Mouse (Mus musculus): Measurements from ENCODE around the gene Mboat2. TPM values are rescaled to one million over a fixed set of nuclear protein-coding genes. Genes with fewer than 3 reads are reported as not detected.
A peak's percentile ranks its signal among the peaks of the same experiment; 100 is the strongest.

Mboat2 gene
- polyA plus RNA-seq, 1 experiment from 2014 or later = 16.0 TPM

DNA sequence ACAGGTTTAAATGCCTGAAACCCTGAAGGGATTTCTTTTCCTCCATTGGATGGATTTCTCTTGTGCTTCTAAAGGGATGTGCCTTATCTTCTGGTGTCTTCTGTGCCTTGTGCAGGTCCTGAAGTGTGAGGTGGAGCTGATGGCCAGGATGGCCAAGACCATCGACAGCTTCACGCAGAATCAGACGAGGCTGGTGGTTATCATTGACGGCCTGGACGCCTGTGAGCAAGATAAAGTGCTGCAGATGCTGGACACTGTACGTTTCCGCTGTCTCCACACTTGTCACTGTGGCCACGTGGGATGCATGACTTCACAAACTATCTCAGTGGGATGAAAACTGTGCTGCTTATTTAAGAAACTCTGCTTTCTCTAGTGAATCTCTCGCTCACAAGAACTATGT is 179.3 kb downstream of the Mboat2 start:
- ATAC-seq (replicated peaks; ENCODE audit: low FRiP score) (peak; percentile 61; the same call in 1 of the 2 replicates), DNase-seq (ENCODE audit: low spot score) (no peak)
- H3K4me1 ChIP-seq (replicated peaks; ENCODE audit: control insufficient read depth, insufficient read depth, low read length) = peaks cover 10% of the 10 kb centered on the region
- H3K9ac ChIP-seq (ENCODE audit: low read depth, low read length) = no peak overlapping the region
- H3K27ac ChIP-seq (ENCODE audit: low read depth, low read length) = no peak overlapping the region
- no peaks in the 10 kb centered on the region for H3K27me3 ChIP-seq (replicated peaks; ENCODE audit: control insufficient read depth, insufficient read depth, low read length)
- H3K9me3 ChIP-seq (ENCODE audit: control insufficient read depth, low read length) = no peaks in the 10 kb centered on the region
- WGBS = 52% methylated on average over 9 of the region's 9 CpGs
- H3K4me2 ChIP-seq = no peak overlapping the region
- no peak overlapping the region for H3K4me3 ChIP-seq (ENCODE audit: low read depth, low read length)
- peaks cover 25% of the 10 kb centered on the region for H3K36me3 ChIP-seq (ENCODE audit: control insufficient read depth, insufficient read depth, low read length)

GRCm38 (mm10) chr12:25010416-25010815 is 179.7 kb downstream of the Mboat2 start:
- ATAC-seq (replicated peaks; ENCODE audit: low FRiP score) = no peak
- no peak for DNase-seq (ENCODE audit: low spot score)
- no peak overlapping the region for H3K27ac ChIP-seq (ENCODE audit: low read depth, low read length)
- no peaks in the 10 kb centered on the region for H3K9me3 ChIP-seq (ENCODE audit: control insufficient read depth, low read length)
- no peak overlapping the region for H3K9ac ChIP-seq (ENCODE audit: low read depth, low read length)
- H3K27me3 ChIP-seq (replicated peaks; ENCODE audit: control insufficient read depth, insufficient read depth, low read length) = no peaks in the 10 kb centered on the region
- 78% methylated on average over 1 of the region's 1 CpGs for WGBS
- no peak overlapping the region for H3K4me2 ChIP-seq
- no peak overlapping the region for H3K4me3 ChIP-seq (ENCODE audit: low read depth, low read length)
- peaks cover 11% of the 10 kb centered on the region for H3K4me1 ChIP-seq (replicated peaks; ENCODE audit: control insufficient read depth, insufficient read depth, low read length)
- H3K36me3 ChIP-seq (ENCODE audit: control insufficient read depth, insufficient read depth, low read length) = peaks cover 30% of the 10 kb centered on the region

GRCm38 (mm10) chr12:25011733-25012367 is 181.2 kb downstream of the Mboat2 start:
- Histone ChIP-seq H3K4me3 (ENCODE audit: low read depth, low read length) (no peak overlapping the region), H3K27ac (ENCODE audit: low read depth, low read length) (no peak overlapping the region), H3K4me1 (replicated peaks; ENCODE audit: control insufficient read depth, insufficient read depth, low read length) (peaks cover 11% of the 10 kb centered on the region), H3K4me2 (no peak overlapping the region), H3K9ac (ENCODE audit: low read depth, low read length) (no peak overlapping the region), H3K36me3 (ENCODE audit: control insufficient read depth, insufficient read depth, low read length) (peaks cover 37% of the 10 kb centered on the region), H3K27me3 (replicated peaks; ENCODE audit: control insufficient read depth, insufficient read depth, low read length) (no peaks in the 10 kb centered on the region), H3K9me3 (ENCODE audit: control insufficient read depth, low read length) (no peaks in the 10 kb centered on the region)
- WGBS = 77% methylated on average over 15 of the region's 15 CpGs
- DNase-seq (ENCODE audit: low spot score) (no peak), ATAC-seq (replicated peaks; ENCODE audit: low FRiP score) (no peak)

GRCm38 (mm10) chr12:25012555-25013540 is 182.2 kb downstream of the Mboat2 start:
- Histone ChIP-seq H3K27me3 (replicated peaks; ENCODE audit: control insufficient read depth, insufficient read depth, low read length) (no peaks in the 10 kb centered on the region), H3K4me3 (ENCODE audit: low read depth, low read length) (no peak overlapping the region), H3K9ac (ENCODE audit: low read depth, low read length) (no peak overlapping the region), H3K4me1 (replicated peaks; ENCODE audit: control insufficient read depth, insufficient read depth, low read length) (peaks cover 11% of the 10 kb centered on the region), H3K9me3 (ENCODE audit: control insufficient read depth, low read length) (no peaks in the 10 kb centered on the region), H3K4me2 (no peak overlapping the region), H3K27ac (ENCODE audit: low read depth, low read length) (no peak overlapping the region), H3K36me3 (ENCODE audit: control insufficient read depth, insufficient read depth, low read length) (peaks cover 35% of the 10 kb centered on the region)
- DNase-seq (ENCODE audit: low spot score) = no peak
- ATAC-seq (replicated peaks; ENCODE audit: low FRiP score) = no peak
- 82% methylated on average over 13 of the region's 13 CpGs for WGBS

Other genes with a start within 250 kb of the Mboat2 start
- gene Klf11, start 179.6 kb upstream of the Mboat2 start, polyA plus RNA-seq (2014; fragmentation: Nextera tagmentation; extraction: Ambion mirVana) = 8.7 and 12.1 TPM in 2 replicates
- gene Cys1, start 149.1 kb upstream of the Mboat2 start, polyA plus RNA-seq (2014; fragmentation: Nextera tagmentation; extraction: Ambion mirVana) = 0.49 and 1.1 TPM in 2 replicates
- 422 and 475 TPM in 2 replicates for gene Rrm2, start 122.6 kb upstream of the Mboat2 start, polyA plus RNA-seq (2014; fragmentation: Nextera tagmentation; extraction: Ambion mirVana)
- 22.8 and 23.7 TPM in 2 replicates for gene Kidins220, start 144.0 kb downstream of the Mboat2 start, polyA plus RNA-seq (2014; fragmentation: Nextera tagmentation; extraction: Ambion mirVana)

Measured in liver, embryonic 11.5 days (tissue).